Mouse (Mus musculus) mouse embryonic stem cell (cell line): ENCODE data around the gene Erich3.

Source experiments
- in situ Hi-C, 2 experiments: fragments of 300-500 bp; cut with MboI; formaldehyde crosslinking; loops; 1 replicate in 1 of 2; 3 replicates in 1 of 2; pipeline ENCODE4 v1.14.3; 2019 to 2020; ENCODE audit warnings: low sequenced_read_pairs in 2 of 2, low pct_unique_long_range_greater_than_20kb in 1 of 2, mixed read lengths in 1 of 2; ENCODE audit not compliant: unreplicated experiment in 1 of 2

Gene Erich3

DNA sequence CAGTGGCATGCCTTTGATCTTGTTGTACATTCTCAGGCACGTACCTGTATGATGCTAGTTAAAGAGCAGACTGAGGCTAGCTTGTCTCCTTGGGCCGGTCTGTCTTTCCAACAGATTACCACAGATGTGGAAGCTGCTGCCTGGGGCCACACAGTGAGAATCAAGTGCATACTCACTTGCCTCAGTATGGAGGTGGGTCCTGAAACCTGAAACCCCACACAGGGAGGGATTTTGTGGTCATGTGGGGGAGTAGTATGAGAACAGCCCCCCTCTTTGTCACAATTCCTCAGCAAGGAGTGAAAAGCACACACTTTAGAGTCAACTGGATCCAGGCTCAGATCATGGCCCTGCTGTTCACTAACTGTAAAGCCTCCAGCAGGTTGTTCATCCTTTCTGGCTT is 151.9 kb downstream of the Erich3 start:
- in situ Hi-C loops, result no loop called here

DNA sequence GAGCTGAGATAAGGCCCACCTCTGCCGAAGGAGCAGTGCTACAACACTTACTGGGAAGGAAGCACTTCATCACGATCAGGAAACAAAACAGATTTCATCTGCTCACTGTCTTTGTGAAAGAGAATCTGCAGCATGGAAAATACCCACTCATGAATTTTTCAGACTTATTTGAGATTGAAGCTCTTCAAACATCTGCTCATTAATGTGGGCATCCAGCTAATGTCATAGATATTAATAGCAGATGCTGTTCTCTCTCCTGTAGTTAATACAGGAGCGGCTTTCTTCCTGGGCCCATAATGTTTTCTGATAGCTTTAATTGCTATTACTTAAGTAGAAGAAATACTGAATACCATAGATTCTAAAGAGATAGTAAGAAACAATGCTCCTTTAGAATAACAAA is 152.6 kb downstream of the Erich3 start:
- in situ Hi-C loops, result no loop called here

DNA sequence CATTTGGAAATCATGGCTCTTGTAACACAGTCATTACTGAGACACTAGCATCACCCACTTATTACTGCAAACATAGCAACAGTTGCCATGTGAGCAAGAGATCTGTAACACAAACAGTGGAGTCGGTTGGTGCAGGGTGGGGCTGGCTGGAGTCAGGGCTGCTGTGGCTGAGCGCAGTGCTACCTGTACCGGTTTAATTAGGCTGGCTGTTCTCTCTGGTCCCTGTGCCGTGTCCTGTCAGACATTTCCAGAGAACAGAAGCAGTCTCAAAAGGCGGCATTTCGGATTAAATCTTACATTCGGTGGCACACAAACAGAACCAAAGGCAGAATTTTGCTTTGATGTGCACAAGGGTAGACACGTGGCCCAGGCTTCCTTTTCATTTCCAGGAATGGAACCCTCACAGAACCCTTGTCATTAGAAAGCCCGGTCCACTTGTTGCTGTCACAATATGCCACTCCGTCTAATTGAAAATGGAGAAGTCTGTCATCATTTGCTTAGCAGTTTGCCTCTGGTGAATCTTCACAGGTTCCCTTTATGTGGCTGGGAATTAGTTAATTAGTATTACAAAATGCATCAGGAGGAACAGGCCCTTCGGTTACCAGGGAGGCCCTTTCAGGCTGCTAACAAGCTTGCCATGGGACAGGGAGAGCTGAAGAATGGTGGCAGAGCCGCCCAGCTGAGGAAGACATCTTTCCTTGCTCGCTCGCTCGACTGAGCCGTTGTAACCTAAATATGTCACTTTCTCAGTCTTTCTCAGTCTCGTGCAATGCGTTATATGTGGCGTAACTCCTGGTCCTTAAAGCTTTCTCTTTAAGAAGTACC is 153.4 kb downstream of the Erich3 start:
- in situ Hi-C loops, result no loop called here
